Mouse (Mus musculus) forebrain, postnatal 0 days (tissue): ENCODE measurements around the gene Bmpr1b. TPM values are rescaled to one million over a fixed set of nuclear protein-coding genes. Genes with fewer than 3 reads are reported as not detected.

Experiments
- ATAC-seq: fragments of 200-750 bp; cut with Nextera tagmentation; 2 replicates; pipeline ENCODE4 v1.8.0; 2017; ENCODE audit warnings: mild to moderate bottlenecking, moderate library complexity
- DNase-seq: peaks from one replicate; pipeline ENCODE4 v3.0.0-alpha.2; 2015
- H3K27ac ChIP-seq: fragments of 300-500 bp; sonication (generic); 2 replicates; pipeline ENCODE4 v1.5.1; 2014; ENCODE audit warnings: low read depth, mild to moderate bottlenecking, antibody characterized with exemption, low read length, moderate library complexity, mixed read lengths
- H3K27me3 ChIP-seq: fragments of 300-500 bp; sonication (generic); 2 replicates; pipeline ENCODE4 v1.6.1; 2014; ENCODE audit warnings: mild to moderate bottlenecking, low read length, mixed read lengths; ENCODE audit not compliant: insufficient read depth
- H3K36me3 ChIP-seq: fragments of 300-500 bp; sonication (generic); 2 replicates; pipeline ENCODE4 v1.6.1; 2014; ENCODE audit warnings: mild to moderate bottlenecking, moderate library complexity; ENCODE audit not compliant: insufficient read depth
- H3K4me1 ChIP-seq: fragments of 300-500 bp; sonication (generic); 2 replicates; pipeline ENCODE4 v1.6.1; 2014; ENCODE audit warnings: antibody characterized with exemption; ENCODE audit not compliant: insufficient read depth
- H3K4me2 ChIP-seq: fragments of 300-500 bp; sonication (generic); 2 replicates; pipeline ENCODE4 v1.6.1; 2014; ENCODE audit warnings: low read depth, mild to moderate bottlenecking, moderate library complexity
- H3K4me3 ChIP-seq: fragments of 300-500 bp; sonication (generic); 2 replicates; pipeline ENCODE4 v1.5.1; 2014; ENCODE audit warnings: low read depth, low read length, mixed read lengths
- H3K9ac ChIP-seq: fragments of 300-500 bp; sonication (generic); 2 replicates; pipeline ENCODE4 v1.6.1; 2014; ENCODE audit warnings: mild to moderate bottlenecking
- H3K9me3 ChIP-seq: fragments of 300-500 bp; sonication (generic); 2 replicates; pipeline ENCODE4 v1.6.1; 2016; ENCODE audit warnings: low read length
- CTCF ChIP-seq: sonication (generic); IDR thresholded peaks from 2 replicates; pipeline ENCODE4 v1.5.1; 2016; ENCODE audit warnings: antibody characterized with exemption, control low read depth, low read depth
- WGBS: fragments of 180-500 bp; shearing (Covaris S2); extraction: QIAGEN DNeasy Blood & Tissue Kit; methylation state at CpG from one replicate; pipeline ENCODE4 v1.1.7; 2014; 5-methylcytosine and 5-hydroxymethylcytosine counted together
- polyA plus RNA-seq: library from polyadenylated mRNA; unstranded; fragments of >200 nt; fragmentation: Nextera tagmentation; extraction: Ambion mirVana; gene quantifications from 2 replicates; pipeline ENCODE4 v1.2.1, GENCODE M21; 2015
- total RNA-seq: library from RNA; depleted of rRNA; stranded (reverse); fragments of >200 nt; gene quantifications from 2 replicates; pipeline ENCODE4 v1.2.3, GENCODE M21; 2014

Bmpr1b gene
- total and polyA plus RNA-seq, 2 experiments from 2014 or later: 3.0 to 7.4 TPM

- H3K36me3 ChIP-seq: no peaks in the 10 kb centered on the region
- H3K9me3 ChIP-seq: no peaks in the 10 kb centered on the region
- H3K27me3 ChIP-seq: no peaks in the 10 kb centered on the region
- no peaks in the 10 kb centered on the region for H3K4me1 ChIP-seq
- no peak overlapping the region for H3K27ac ChIP-seq
- H3K9ac ChIP-seq: no peak overlapping the region
- 67% methylated on average over 4 of the region's 4 CpGs for WGBS
- H3K4me2 ChIP-seq: no peak overlapping the region
- DNase-seq: no peak
- no peak overlapping the region for H3K4me3 ChIP-seq
- no peak for TF ChIP-seq CTCF
- no peak for ATAC-seq
These were observed 75.2 kb downstream of the Bmpr1b start for GRCm38 (mm10) chr3:142094049-142094448.

GRCm38 (mm10) chr3:142089684-142090083 lies 79.5 kb downstream of the Bmpr1b start:
- Histone ChIP-seq H3K4me1 (no peaks in the 10 kb centered on the region), H3K27me3 (no peaks in the 10 kb centered on the region), H3K36me3 (no peaks in the 10 kb centered on the region), H3K4me3 (no peak overlapping the region), H3K9me3 (no peaks in the 10 kb centered on the region), H3K27ac (no peak overlapping the region), H3K4me2 (no peak overlapping the region), H3K9ac (no peak overlapping the region)
- ATAC-seq (no peak), DNase-seq (no peak)
- WGBS: 93% methylated on average over 4 of the region's 4 CpGs
- TF ChIP-seq CTCF: no peak

GRCm38 (mm10) chr3:142085938-142086337 lies 83.3 kb downstream of the Bmpr1b start:
- ATAC-seq (no peak), DNase-seq (no peak)
- no peak overlapping the region for H3K4me2 ChIP-seq
- no peaks in the 10 kb centered on the region for H3K9me3 ChIP-seq
- no peak overlapping the region for H3K27ac ChIP-seq
- WGBS: 71% methylated on average over 3 of the region's 3 CpGs
- no peaks in the 10 kb centered on the region for H3K36me3 ChIP-seq
- no peak overlapping the region for H3K4me3 ChIP-seq
- TF ChIP-seq CTCF: no peak
- H3K27me3 ChIP-seq: no peaks in the 10 kb centered on the region
- H3K4me1 ChIP-seq: no peaks in the 10 kb centered on the region
- H3K9ac ChIP-seq: no peak overlapping the region

- ATAC-seq (no peak), DNase-seq (no peak)
- WGBS: 14% methylated on average over 1 of the region's 1 CpGs
- Histone ChIP-seq H3K4me3 (no peak overlapping the region), H3K27ac (no peak overlapping the region), H3K9me3 (no peaks in the 10 kb centered on the region), H3K36me3 (no peaks in the 10 kb centered on the region), H3K27me3 (no peaks in the 10 kb centered on the region), H3K4me1 (no peaks in the 10 kb centered on the region), H3K9ac (no peak overlapping the region), H3K4me2 (no peak overlapping the region)
- no peak for TF ChIP-seq CTCF
These were observed 85.1 kb downstream of the Bmpr1b start for GRCm38 (mm10) chr3:142084091-142084490.

- no peak overlapping the region for H3K4me2 ChIP-seq
- no peaks in the 10 kb centered on the region for H3K36me3 ChIP-seq
- H3K9me3 ChIP-seq: no peaks in the 10 kb centered on the region
- no peak for ATAC-seq
- no peak overlapping the region for H3K27ac ChIP-seq
- 89% methylated on average over 3 of the region's 3 CpGs for WGBS
- no peaks in the 10 kb centered on the region for H3K4me1 ChIP-seq
- TF ChIP-seq CTCF: no peak
- no peak overlapping the region for H3K9ac ChIP-seq
- H3K27me3 ChIP-seq: no peaks in the 10 kb centered on the region
- DNase-seq: no peak
- H3K4me3 ChIP-seq: no peak overlapping the region
These were observed 91.4 kb downstream of the Bmpr1b start for GRCm38 (mm10) chr3:142077723-142078302.

GRCm38 (mm10) chr3:142071601-142072000 lies 97.6 kb downstream of the Bmpr1b start:
- Histone ChIP-seq H3K4me3 (no peak overlapping the region), H3K27ac (no peak overlapping the region), H3K4me1 (no peaks in the 10 kb centered on the region), H3K9me3 (no peaks in the 10 kb centered on the region), H3K36me3 (no peaks in the 10 kb centered on the region), H3K27me3 (no peaks in the 10 kb centered on the region), H3K4me2 (no peak overlapping the region), H3K9ac (no peak overlapping the region)
- WGBS: 79% methylated on average over 5 of the region's 5 CpGs
- TF ChIP-seq CTCF: no peak
- DNase-seq (no peak), ATAC-seq (no peak)

GRCm38 (mm10) chr3:142066792-142067346 lies 102.4 kb downstream of the Bmpr1b start:
- WGBS: 49% methylated on average over 1 of the region's 1 CpGs

More at GRCm38 (mm10) chr3:142066792-142067346, 102.4 kb downstream of the Bmpr1b start:
- ATAC-seq (no peak), DNase-seq (no peak)
- H3K27ac ChIP-seq: no peak overlapping the region
- H3K4me3 ChIP-seq: no peak overlapping the region
- no peaks in the 10 kb centered on the region for H3K27me3 ChIP-seq
- H3K4me1 ChIP-seq: no peaks in the 10 kb centered on the region
- no peaks in the 10 kb centered on the region for H3K9me3 ChIP-seq
- no peak for TF ChIP-seq CTCF
- H3K4me2 ChIP-seq: no peak overlapping the region
- H3K36me3 ChIP-seq: no peaks in the 10 kb centered on the region
- H3K9ac ChIP-seq: no peak overlapping the region
